Mouse (Mus musculus) T-helper 2 cell (primary cell): Measurements from ENCODE around the gene Tra2b.
"Not testable (repeated sequence)": the region's sequence is repeated elsewhere in the genome, so short reads cannot be mapped to it uniquely, and the experiment has no call there.

ENCODE experiments used
- in situ Hi-C: fragments of 300-600 bp; cut with MboI, MseI; formaldehyde crosslinking; loops from one replicate; pipeline ENCODE4 v1.15.1; 2025; ENCODE audit warnings: high pct_unique_total_duplicates

Gene Tra2b

DNA sequence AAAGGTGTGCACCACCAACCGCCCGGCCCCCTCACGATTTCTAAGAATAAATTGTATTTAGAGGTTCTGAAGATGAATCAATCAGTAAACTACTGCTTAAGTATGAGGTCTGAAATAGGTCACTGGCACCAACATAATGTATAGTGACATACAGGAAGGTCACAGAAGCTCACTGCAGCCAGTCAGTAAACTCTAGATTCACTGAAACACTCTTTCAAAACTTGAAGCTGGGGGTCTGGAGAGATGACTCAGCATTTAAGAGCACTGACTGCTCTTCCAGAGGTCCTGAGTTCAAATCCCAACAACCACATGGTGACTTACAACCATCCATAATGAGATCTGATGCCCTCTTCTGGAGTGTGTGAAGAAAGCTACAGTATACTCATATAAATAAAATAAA, 16.1 kb downstream of the Tra2b start:
- in situ Hi-C loops, result loop anchor here (25.0 kb wide), 1 partner anchor 863 kb away; the partner anchor contains the start of gene Eif4a2

DNA sequence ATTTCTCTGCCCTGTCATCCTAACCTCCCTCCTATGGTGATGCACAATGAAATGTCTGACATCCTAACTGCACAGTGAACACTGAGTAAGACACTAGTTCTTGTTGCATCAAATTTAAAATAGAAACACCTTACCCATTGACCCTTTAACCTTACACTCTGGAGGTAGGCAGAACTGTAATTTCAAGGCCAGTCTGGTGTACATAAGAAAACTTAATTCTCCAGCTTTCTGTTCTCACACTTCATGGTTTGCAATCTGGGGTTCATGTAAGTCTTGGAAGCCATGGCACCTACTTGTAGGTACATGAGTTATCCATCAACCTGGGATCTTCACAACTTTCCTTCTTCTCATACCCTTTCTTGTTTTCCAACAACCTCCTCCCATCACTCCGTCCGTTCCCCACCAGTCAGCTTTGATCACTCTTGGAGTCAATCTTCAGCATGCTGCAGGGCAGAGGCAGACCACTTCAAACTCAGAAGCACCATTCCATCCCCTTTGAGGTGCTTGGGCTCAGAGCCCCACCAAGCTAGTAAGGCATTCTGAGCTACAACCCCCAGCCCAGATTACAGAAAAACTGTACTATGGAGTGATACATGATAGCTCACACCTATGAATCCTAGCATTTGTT, 23.5 kb downstream of the Tra2b start:
- in situ Hi-C loops, result no loop called here

DNA sequence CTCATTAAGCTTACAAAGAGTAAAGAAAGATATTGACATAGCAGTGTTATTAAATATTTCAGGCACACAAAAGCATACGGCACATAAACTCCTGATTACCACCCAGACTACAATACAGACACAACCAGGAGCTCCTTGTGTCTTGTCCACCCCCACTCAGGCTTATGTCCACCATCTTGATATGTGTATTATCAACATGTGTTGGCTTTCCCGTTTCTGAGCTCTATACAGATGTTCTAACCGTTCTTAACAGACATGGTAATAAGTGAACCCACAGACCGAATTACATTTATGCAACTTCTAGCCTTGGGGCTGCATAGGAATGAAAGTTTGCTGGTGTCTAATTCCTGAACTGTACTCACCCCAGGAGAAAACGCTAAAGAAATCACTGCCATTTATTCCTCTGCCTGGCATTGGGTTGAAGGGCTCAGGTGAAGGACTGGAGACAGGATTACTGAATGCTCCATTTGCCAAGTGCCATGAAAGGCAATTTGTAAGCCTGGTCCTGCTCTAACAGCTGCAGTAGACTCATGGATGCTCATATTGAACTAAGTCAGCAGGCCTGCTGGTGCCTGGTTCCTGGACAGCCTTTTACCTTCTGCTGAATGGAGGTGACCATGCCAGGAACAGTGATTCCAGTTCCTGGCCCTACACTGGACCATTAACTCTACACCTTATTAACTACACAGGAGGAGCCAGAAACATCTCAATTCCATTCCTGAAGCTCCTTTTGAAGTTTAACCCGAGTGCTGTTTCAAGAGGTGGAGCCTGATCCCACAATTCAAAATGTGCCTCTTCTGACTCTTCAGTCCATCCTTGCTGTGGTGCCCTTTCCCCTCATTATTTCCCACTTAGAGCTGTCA, 24.2 kb downstream of the Tra2b start:
- in situ Hi-C loops, result no loop called here

DNA sequence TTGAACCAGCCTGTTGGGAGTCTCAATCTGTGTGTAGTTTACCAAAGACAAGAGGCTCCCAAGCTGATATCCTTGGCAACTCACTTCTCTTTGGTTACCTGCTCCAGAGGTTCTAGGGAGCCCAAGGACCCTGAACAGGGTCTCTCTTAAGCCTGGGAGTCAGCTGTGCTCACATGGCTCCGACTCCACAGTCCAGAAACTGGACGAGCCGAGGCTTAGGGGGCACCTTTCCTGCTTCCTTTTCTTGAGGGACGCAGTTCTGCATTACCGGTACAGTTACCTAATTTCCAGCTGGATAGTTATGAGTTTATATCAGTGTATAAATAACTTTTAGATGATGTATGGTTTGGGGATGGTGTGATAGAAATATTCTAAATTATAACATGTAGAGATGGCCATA, 24.9 kb downstream of the Tra2b start:
- in situ Hi-C loops, result no loop called here

DNA sequence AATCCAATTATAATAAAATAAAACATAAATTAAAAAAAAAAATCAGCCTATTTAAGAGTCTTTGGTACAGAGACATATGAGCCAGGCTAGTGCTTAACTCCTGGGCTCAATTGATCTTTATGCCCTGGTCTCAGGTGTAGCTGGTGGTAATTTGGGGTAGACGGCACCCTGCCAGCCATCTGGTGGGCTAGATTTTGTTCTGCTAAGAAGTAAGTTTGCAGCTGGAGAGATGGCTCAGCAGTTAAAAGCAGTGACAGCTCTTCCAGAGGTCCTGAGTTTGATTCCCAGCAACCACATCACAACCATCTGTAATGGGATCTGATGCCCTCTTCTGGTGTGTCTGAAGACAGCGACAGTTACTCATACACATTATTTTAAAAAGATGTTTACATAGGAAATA, 25.8 kb downstream of the Tra2b start:
- in situ Hi-C loops, result no loop called here

DNA sequence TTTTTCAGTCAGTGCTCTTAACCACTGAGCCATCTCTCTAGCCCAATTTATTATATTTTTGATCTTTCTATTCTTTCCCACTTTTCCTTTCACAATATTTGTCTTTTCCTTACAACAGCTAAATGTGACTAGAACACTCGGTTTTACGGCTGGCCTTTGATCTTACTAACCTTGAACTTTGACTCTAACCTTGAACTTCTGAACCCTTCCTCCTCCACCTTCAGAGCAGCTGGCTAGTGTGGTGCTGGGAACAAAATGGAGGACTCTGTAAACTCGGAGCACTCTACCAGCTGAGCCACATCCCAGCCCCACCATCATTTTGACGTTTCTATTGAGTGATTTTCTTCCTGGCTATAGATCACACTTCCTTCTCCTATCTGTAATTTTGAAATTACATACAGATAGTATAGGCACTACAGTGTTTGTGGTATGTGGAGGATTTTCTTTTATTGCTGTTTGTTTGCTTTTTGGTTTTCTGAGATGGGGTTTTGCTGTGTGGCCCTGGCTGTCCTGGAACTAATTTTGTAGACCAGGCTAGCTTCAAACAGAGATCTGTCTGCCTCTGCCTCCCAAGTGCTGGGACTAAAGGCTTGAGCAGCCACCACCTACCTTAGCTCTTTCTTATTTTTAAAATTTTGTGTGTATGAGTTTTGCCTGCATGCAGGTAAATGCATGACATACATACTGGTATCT, 26.7 kb downstream of the Tra2b start:
- in situ Hi-C loops, result no loop called here

DNA sequence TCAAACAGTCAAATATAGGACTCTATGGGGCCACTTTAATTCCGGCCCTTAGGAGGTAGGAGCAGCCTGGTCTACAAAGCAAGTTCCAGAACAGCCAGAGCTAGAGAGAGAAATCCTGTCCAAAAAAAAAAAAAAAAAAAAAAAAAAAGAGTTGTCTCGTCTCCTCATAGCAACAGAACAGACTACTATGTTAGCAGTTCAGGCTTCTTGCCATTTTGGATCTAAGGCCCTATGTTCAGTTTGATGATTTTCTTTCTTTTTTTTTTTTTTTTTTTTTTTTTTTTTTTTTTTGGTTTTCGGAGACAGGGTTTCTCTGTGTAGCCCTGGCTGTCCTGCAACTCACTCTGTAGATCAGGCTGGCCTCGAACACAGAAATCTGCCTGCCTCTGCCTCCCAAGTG, 27.4 kb downstream of the Tra2b start:
- in situ Hi-C loops, result not testable (repeated sequence)

DNA sequence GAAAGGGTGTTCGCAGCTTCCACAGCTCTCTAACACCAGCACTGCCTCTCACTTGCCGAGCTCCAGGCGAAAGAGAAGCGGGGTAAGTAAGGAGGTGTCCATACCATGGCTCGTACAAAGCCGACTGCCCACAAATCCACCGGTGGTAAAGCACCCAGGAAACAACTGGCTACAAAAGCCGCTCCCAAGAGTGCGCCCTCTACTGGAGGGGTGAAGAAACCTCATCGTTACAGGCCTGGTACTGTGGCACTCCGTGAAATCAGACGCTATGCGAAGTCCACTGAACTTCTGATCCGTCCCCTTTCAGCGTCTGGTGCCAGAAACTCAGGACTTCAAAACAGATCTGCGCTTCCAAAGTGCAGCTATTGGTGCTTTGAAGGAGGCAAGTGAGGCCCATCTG, 29.0 kb downstream of the Tra2b start:
- in situ Hi-C loops, result no loop called here

DNA sequence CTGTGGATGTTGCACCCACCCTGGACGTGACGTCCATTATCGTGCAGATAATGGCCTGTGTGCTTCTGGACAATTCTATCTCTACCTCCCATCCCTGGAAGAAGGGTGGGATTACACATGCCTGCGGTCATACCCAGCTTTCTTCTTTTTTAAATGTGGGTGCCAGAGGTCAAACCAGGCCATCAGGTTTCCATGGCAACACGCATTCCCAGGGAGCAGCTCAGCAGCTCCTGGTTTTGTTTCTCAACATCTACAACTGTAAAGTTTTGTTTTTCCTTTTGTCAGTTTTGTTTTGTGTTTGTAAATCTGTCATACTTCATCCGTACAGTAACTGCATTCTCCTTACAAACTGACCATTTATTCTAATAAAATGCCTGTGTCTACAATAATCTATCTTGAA, 31.3 kb downstream of the Tra2b start:
- in situ Hi-C loops, result no loop called here

DNA sequence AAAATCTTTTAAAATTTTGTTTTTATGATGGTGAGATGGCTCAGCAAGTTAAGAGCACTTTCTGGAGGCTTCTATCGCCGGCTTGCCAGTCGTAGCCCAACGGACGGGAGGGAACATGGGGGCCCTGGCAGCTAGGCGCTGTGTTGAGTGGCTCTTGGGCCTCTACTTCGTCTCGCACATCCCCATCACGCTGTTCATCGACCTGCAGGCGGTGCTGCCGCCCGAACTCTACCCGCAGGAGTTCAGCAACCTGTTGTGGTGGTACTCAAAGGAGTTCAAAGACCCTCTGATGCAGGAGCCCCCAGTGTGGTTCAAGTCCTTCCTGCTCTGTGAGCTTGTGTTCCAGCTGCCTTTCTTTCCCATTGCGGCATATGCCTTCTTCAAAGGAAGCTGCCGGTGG, 35.5 kb downstream of the Tra2b start:
- in situ Hi-C loops, result not testable (repeated sequence)

DNA sequence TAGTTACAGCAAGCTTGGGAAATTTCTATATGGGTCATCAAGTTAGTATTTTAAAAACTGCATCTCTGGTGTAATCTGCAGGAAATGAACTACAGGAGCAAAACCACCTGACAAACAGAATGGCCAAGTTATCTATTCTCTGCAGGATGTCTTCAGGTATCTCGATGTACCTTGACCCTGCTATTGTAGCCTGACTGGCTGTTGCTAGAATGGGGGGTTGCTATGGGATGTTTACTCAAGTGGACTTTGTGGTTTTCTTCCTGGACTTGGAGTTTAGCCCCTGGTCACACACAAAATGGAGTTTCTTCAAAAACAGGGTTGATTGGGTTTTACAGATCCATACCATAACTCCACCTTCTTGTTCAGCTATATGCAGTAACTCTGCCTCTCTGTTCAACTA, 62.3 kb downstream of the Tra2b start:
- in situ Hi-C loops, result no loop called here

DNA sequence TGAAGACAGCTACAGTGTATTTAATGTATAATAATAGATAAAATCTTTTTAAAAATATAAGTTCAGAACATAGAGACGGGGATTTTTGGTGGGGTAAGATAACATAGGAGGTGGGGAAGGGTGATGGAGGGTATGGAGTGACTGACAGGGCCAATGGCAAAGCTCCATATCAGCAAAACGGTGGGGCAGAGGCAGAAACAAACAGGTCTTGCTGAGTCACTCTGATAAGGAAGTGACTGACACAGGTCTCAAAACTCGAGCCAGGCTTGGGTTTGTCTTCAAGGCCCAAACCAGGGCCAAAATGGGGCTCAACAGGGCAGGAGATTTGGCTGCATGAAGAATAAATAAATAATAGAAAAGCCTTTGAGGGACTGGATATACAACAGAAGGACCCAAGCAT, 63.9 kb downstream of the Tra2b start:
- in situ Hi-C loops, result no loop called here

DNA sequence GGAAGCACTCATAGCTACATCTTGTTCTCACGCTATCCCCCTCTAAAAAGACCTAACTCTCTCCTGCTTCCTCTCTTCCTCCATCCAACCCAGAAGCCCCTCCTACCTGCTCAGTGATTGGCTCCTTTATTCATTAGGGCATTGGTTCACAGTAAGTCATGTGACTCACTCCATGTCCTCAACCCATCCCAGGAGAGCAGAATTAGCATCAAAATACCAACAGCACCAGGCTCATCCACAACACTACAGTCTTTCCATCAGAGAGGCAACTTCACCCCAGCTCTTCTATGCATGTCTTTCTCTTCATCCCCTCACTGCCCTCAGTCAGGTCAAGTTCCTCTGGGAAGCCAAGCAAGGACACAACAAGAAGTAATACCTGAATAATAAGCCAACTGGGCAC, 65.3 kb downstream of the Tra2b start:
- in situ Hi-C loops, result no loop called here
